ENCODE assay signal across 8 mouse cellular contexts in the genomic region with DNA sequence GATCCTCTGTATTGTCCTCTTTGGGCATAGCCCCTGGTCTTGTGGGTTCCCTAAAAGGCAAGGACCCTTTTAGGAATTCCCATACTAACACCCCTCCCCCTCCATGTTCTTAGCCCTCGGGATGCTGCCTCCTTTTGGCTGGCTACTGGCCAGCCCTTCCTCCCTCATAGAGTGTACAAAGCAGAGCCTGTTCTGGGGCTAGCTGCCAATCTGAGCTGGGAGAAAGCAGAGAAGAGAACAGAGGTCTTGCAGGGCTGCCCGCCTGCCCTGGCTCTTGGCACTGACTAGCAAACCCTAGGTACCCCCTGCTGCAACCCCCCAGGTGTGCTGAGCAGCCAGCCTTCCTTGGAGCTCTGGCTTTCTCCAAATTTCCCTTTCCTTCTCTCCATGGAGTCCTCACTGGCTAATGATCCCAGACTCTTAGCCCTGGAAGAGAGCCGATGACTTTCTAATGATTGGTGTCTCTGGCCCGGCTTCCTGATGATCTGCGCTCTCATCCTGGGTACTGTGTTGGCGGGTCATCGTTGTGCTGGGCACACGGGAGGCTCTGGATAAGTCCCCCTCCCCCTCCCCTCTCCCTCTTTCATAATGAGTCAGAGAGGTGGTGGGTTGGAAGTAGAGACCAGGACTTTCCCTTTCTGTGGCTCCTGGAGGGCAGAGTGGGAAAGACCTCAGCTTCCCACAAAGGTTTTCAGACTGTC. TPM values are rescaled to one million over a fixed set of nuclear protein-coding genes. Genes with fewer than 3 reads are reported as not detected.
DNase-seq lines count a peak whose midpoint lies in the region.

No protein-coding gene starts in this region.

- DNase-seq in cerebellum, adult 11-12 months, result peak; percentile 61
- DNase-seq in cerebellum, adult 11 months, result no peak
- peak; percentile 87 for DNase-seq in right cerebral cortex, postnatal 10 days (ENCODE audit: low spot score in 2 of 2)
- no peak for DNase-seq in right cerebral cortex, postnatal 36 days (ENCODE audit: low spot score in 2 of 2)
- peak; percentile 77 to 80 for DNase-seq in kidney, adult 8-10 months
- DNase-seq in lung, postnatal 14 days, result peak; percentile 28
- no peak for DNase-seq in embryo, embryonic 10.5 days (ENCODE audit: low spot score)
- no peak for DNase-seq in adrenal gland, postnatal 25 days

RNA-seq across cellular contexts. Expression of a gene that starts 8.0 kb away (rescaled TPM):
- total RNA-seq in adrenal gland, postnatal 25 days (2021), result 0.15 TPM in 1 of 2 replicates, not detected in the other

RNA-seq across cellular contexts. Expression of a gene that starts 31.4 kb away (rescaled TPM):
- 75.0 and 83.4 TPM in 2 replicates for total RNA-seq in adrenal gland, postnatal 25 days (2021)

Comparison
In these comparisons a context has a peak if more than half of its experiments do, and no peak if none do; other contexts are left out.
1. DNase-seq: peak in cerebellum, adult 11-12 months (single experiment), right cerebral cortex, postnatal 10 days (2 of 2), kidney, adult 8-10 months (2 of 2) and lung, postnatal 14 days (single experiment); none in cerebellum, adult 11 months (single experiment), right cerebral cortex, postnatal 36 days (0 of 2), embryo, embryonic 10.5 days (single experiment) and adrenal gland, postnatal 25 days (single experiment).